Mouse (Mus musculus) erythroblast, embryonic 14.5 days (primary cell): ENCODE results near the gene Fam205a3. TPM values are rescaled to one million over a fixed set of nuclear protein-coding genes. Genes with fewer than 3 reads are reported as not detected.
"Not testable (repeated sequence)": the region's sequence is repeated elsewhere in the genome, so short reads cannot be mapped to it uniquely, and the experiment has no call there.

ENCODE experiments used
- H3K27me3 ChIP-seq: 2 replicates; pipeline ENCODE4 v1.6.1; 2012; ENCODE audit warnings: inconsistent platforms; ENCODE audit not compliant: control insufficient read depth
- H3K36me3 ChIP-seq: 2 replicates; pipeline ENCODE4 v1.6.1; 2012; ENCODE audit warnings: mild to moderate bottlenecking, inconsistent platforms; ENCODE audit not compliant: control insufficient read depth
- H3K4me1 ChIP-seq: 2 replicates; pipeline ENCODE4 v1.6.1; 2012; ENCODE audit warnings: inconsistent platforms; ENCODE audit not compliant: control insufficient read depth
- H3K4me3 ChIP-seq: replicated peaks from 2 replicates; pipeline ENCODE3; 2012; ENCODE audit warnings: moderate library complexity, mild to moderate bottlenecking, inconsistent platforms
- H3K9me3 ChIP-seq: 2 replicates; pipeline ENCODE4 v1.6.1; 2012; ENCODE audit warnings: low read length, inconsistent platforms, mixed read lengths; ENCODE audit not compliant: control insufficient read depth
- polyA plus RNA-seq: library from polyadenylated mRNA; stranded (reverse); fragments of >175 nt; gene quantifications from 2 replicates; pipeline ENCODE4 v1.2.3, GENCODE M21; 2012

The Fam205a3 gene
- polyA plus RNA-seq, result not detected in 2 replicates

- not testable (repeated sequence) for H3K36me3 ChIP-seq, H3K27me3 ChIP-seq, H3K4me3 ChIP-seq, H3K4me1 ChIP-seq, H3K9me3 ChIP-seq
Measured at GRCm38 (mm10) chr4:42318034-42318433, at the start of gene Fam205a3. TSS of gene Fam205a3 (plus strand) at chr4:42318334.

- H3K27me3 ChIP-seq, H3K4me1 ChIP-seq, H3K9me3 ChIP-seq, H3K36me3 ChIP-seq, H3K4me3 ChIP-seq: not testable (repeated sequence)
Measured at GRCm38 (mm10) chr4:42293967-42294366, 24.2 kb upstream of the Fam205a3 start, which contains the start of gene Gm21953. TSS of gene Gm21953 (plus strand) at chr4:42294267.

Other genes starting within 250 kb of the Fam205a3 start
- gene Gm3893, start 227.1 kb upstream of the Fam205a3 start, polyA plus RNA-seq, result not detected in 2 replicates
- not detected in 2 replicates for gene Gm13304, start 203.5 kb upstream of the Fam205a3 start, polyA plus RNA-seq
- not detected in 2 replicates for gene Gm13306, start 164.9 kb upstream of the Fam205a3 start, polyA plus RNA-seq
- 0.06 TPM in 1 of 2 replicates, not detected in the other for gene Gm13305, start 149.7 kb upstream of the Fam205a3 start, polyA plus RNA-seq
- gene Gm10600, start 77.7 kb upstream of the Fam205a3 start, polyA plus RNA-seq, result not detected in 2 replicates
- gene Ccl21b, start 62.6 kb upstream of the Fam205a3 start, polyA plus RNA-seq, result not detected in 2 replicates
- 0.97 TPM in 1 of 2 replicates, not detected in the other for gene Gm21953, start 24.1 kb upstream of the Fam205a3 start, polyA plus RNA-seq
- 0.97 TPM in 1 of 2 replicates, not detected in the other for gene Gm21586, start 121.0 kb downstream of the Fam205a3 start, polyA plus RNA-seq
- gene Gm2163, start 148.4 kb downstream of the Fam205a3 start, polyA plus RNA-seq, result not detected in 2 replicates
- not detected in 2 replicates for gene Fam205a2, start 209.8 kb downstream of the Fam205a3 start, polyA plus RNA-seq